Mouse (Mus musculus) limb, embryonic 14.5 days (tissue): ENCODE data around the gene Gm20388. TPM values are rescaled to one million over a fixed set of nuclear protein-coding genes. Genes with fewer than 3 reads are reported as not detected.
"Not testable (repeated sequence)": the region's sequence is repeated elsewhere in the genome, so short reads cannot be mapped to it uniquely, and the experiment has no call there.

Source experiments
- ATAC-seq: fragments of 200-750 bp; cut with Nextera tagmentation; 2 replicates; pipeline ENCODE4 v1.8.0; 2017; ENCODE audit warnings: low read depth, moderate number of reproducible peaks, moderate TSS enrichment; ENCODE audit not compliant: low FRiP score
- DNase-seq: peaks from one replicate; pipeline ENCODE4 v3.0.0-alpha.2; 2015; ENCODE audit warnings: low spot score
- H3K27ac ChIP-seq: fragments of 300-500 bp; sonication (generic); replicated peaks from 2 replicates; pipeline ENCODE4 v1.5.1; 2014; ENCODE audit warnings: low read depth, mild to moderate bottlenecking, low read length, moderate library complexity, mixed read lengths
- H3K27me3 ChIP-seq: fragments of 300-500 bp; sonication (generic); 2 replicates; pipeline ENCODE4 v1.6.1; 2014; ENCODE audit warnings: low read length, mixed read lengths; ENCODE audit not compliant: control insufficient read depth, insufficient read depth
- H3K36me3 ChIP-seq: fragments of 300-500 bp; sonication (generic); 2 replicates; pipeline ENCODE4 v1.6.1; 2014; ENCODE audit warnings: mild to moderate bottlenecking, low read length, moderate library complexity, mixed read lengths; ENCODE audit not compliant: control insufficient read depth, insufficient read depth
- H3K4me1 ChIP-seq: fragments of 300-500 bp; sonication (generic); 2 replicates; pipeline ENCODE4 v1.6.1; 2014; ENCODE audit warnings: antibody characterized with exemption, low read length, mixed read lengths; ENCODE audit not compliant: control insufficient read depth, insufficient read depth
- H3K4me2 ChIP-seq: fragments of 300-500 bp; sonication (generic); replicated peaks from 2 replicates; pipeline ENCODE4 v1.6.1; 2014; ENCODE audit warnings: low read depth, mild to moderate bottlenecking, low read length, moderate library complexity; ENCODE audit not compliant: severe bottlenecking
- H3K4me3 ChIP-seq: fragments of 300-500 bp; sonication (generic); replicated peaks from 2 replicates; pipeline ENCODE4 v1.5.1; 2014; ENCODE audit warnings: low read length
- H3K9ac ChIP-seq: fragments of 300-500 bp; sonication (generic); 2 replicates; pipeline ENCODE4 v1.6.1; 2014; ENCODE audit warnings: mild to moderate bottlenecking, low read depth, low read length, moderate library complexity; ENCODE audit not compliant: severe bottlenecking
- H3K9me3 ChIP-seq: fragments of 300-500 bp; sonication (generic); 2 replicates; pipeline ENCODE4 v1.6.1; 2016; ENCODE audit warnings: low read length; ENCODE audit not compliant: control insufficient read depth
- POLR2A ChIP-seq: fragments of 200-500 bp; IDR thresholded peaks from 2 replicates; pipeline ENCODE4 v1.8.0; 2012; ENCODE audit warnings: inconsistent platforms, mild to moderate bottlenecking, moderate library complexity, borderline replicate concordance; ENCODE audit not compliant: insufficient read depth, insufficient read length; ENCODE audit errors: extremely low read depth
- WGBS: fragments of 180-500 bp; shearing (Covaris S2); extraction: QIAGEN DNeasy Blood & Tissue Kit; methylation state at CpG from one replicate; pipeline ENCODE4 v1.1.7; 2014; 5-methylcytosine and 5-hydroxymethylcytosine counted together
- polyA plus RNA-seq, 2 experiments: library from polyadenylated mRNA; depleted of rRNA in 1 of 2; stranded (reverse) in 1 of 2; unstranded in 1 of 2; fragments of >200 nt; fragmentation: Nextera tagmentation in 1 of 2; extraction: Ambion mirVana in 1 of 2; gene quantifications; 2 replicates each; pipeline versions ENCODE4 v1.2.1 to v1.2.3; 2012 to 2014

The Gm20388 gene
- polyA plus RNA-seq, 2 experiments, result 1.9 to 49.9 TPM

GRCm38 (mm10) chr8:123253451-123254098, 3342.9 kb downstream of the Gm20388 start:
- H3K9me3 ChIP-seq, result no peaks in the 10 kb centered on the region
- peak; percentile 61; the same call in 1 of the 2 replicates for TF ChIP-seq POLR2A

GRCm38 (mm10) chr8:123254099-123254885, 3343.7 kb downstream of the Gm20388 start, which contains the start of the genes Zfp276 and Vps9d1:
Zfp276 (plus strand) TSS chr8:123254195.
Vps9d1 (minus strand) TSS chr8:123254348.
- H3K36me3 ChIP-seq, result peaks cover 60% of the 10 kb centered on the region
- peak within 1 kb of the TSS; percentile 78 for H3K27ac ChIP-seq
- peak within 1 kb of the TSS; percentile 72 for H3K4me2 ChIP-seq
- no peaks in the 10 kb centered on the region for H3K9me3 ChIP-seq
- no peak for TF ChIP-seq POLR2A
- peak within 1 kb of the TSS; percentile 94 for H3K9ac ChIP-seq
- peak; percentile 95 for ATAC-seq
- peak; percentile 74 for DNase-seq
- under 1% methylated on average over 68 of the region's 99 CpGs for WGBS
- H3K27me3 ChIP-seq, result no peaks in the 10 kb centered on the region
- H3K4me1 ChIP-seq, result peaks cover 19% of the 10 kb centered on the region
- peak within 1 kb of the TSS; percentile 83 for H3K4me3 ChIP-seq

More at GRCm38 (mm10) chr8:123253451-123254098, 3342.9 kb downstream of the Gm20388 start:
- Histone ChIP-seq H3K27ac (peak overlapping the region; percentile 78), H3K4me1 (peaks cover 19% of the 10 kb centered on the region), H3K9ac (peak overlapping the region; percentile 94), H3K4me2 (peak overlapping the region; percentile 72), H3K27me3 (no peaks in the 10 kb centered on the region), H3K4me3 (peak overlapping the region; percentile 83), H3K36me3 (peaks cover 60% of the 10 kb centered on the region)
- ATAC-seq (peak; percentile 58), DNase-seq (no peak)
- 3% methylated on average over 34 of the region's 40 CpGs for WGBS

GRCm38 (mm10) chr8:123255170-123255569, 3344.5 kb downstream of the Gm20388 start:
- no peak for DNase-seq
- peaks cover 61% of the 10 kb centered on the region for H3K36me3 ChIP-seq
- WGBS, result 60% methylated on average over 6 of the region's 6 CpGs
- H3K9me3 ChIP-seq, result no peaks in the 10 kb centered on the region
- no peak for ATAC-seq
- H3K4me2 ChIP-seq, result peak overlapping the region; percentile 72
- H3K27ac ChIP-seq, result no peak overlapping the region
- H3K4me1 ChIP-seq, result peaks cover 19% of the 10 kb centered on the region
- H3K27me3 ChIP-seq, result no peaks in the 10 kb centered on the region
- H3K4me3 ChIP-seq, result peak overlapping the region; percentile 83
- TF ChIP-seq POLR2A, result no peak
- H3K9ac ChIP-seq, result peak overlapping the region; percentile 94

GRCm38 (mm10) chr8:123257114-123257513, 3346.5 kb downstream of the Gm20388 start:
- Histone ChIP-seq H3K27ac (no peak overlapping the region), H3K4me3 (no peak overlapping the region), H3K9me3 (no peaks in the 10 kb centered on the region), H3K27me3 (no peaks in the 10 kb centered on the region), H3K4me1 (peaks cover 19% of the 10 kb centered on the region), H3K4me2 (no peak overlapping the region), H3K9ac (no peak overlapping the region), H3K36me3 (peaks cover 49% of the 10 kb centered on the region)
- ATAC-seq, result no peak
- 96% methylated on average over 3 of the region's 3 CpGs for WGBS
- DNase-seq, result no peak
- TF ChIP-seq POLR2A, result no peak

GRCm38 (mm10) chr8:123257593-123257992, 3347.0 kb downstream of the Gm20388 start:
- not testable (repeated sequence) for H3K9ac ChIP-seq, H3K27ac ChIP-seq, H3K9me3 ChIP-seq, DNase-seq, H3K27me3 ChIP-seq, H3K4me3 ChIP-seq, H3K4me2 ChIP-seq, ATAC-seq
- Histone ChIP-seq H3K4me1 (peaks cover 18% of the 10 kb centered on the region), H3K36me3 (peaks cover 51% of the 10 kb centered on the region)
- 88% methylated on average over 7 of the region's 8 CpGs for WGBS
